Mouse (Mus musculus): ENCODE measurements around the gene Trpv2. TPM values are rescaled to one million over a fixed set of nuclear protein-coding genes. Genes with fewer than 3 reads are reported as not detected.

Gene Trpv2
- total RNA-seq, 2 experiments from 2014 or later = 3.0 to 3.2 TPM

GRCm38 (mm10) chr11:62558961-62559646 is 15.2 kb upstream of the Trpv2 start:
- DNase-seq = peak; percentile 46

DNA sequence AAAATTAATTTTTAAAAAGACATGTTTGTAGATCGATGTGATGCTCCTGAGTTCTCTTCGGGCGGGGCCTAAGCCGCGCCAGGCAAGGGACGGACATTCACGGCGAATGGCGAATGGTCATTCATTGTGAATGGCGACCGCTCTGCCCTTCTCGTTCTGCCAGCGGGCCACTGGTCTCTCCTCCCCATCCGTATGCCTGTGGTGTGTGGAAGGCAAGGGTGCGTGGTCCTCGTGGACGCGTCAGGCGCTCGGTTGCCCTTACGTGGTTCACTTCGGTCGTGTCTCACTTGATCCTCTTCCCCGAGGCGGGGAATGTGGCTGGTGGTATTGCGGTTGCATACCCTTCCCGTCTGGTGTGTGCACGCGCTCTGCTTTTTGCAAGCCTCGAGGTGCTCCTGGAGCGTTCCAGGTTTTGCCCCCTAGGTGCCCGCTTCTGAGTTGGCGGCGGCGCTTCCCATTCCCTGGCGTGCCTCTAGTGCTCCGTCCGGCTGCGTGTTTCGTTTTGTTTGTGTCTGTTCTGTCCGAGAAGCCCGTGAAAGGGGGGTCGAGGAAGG is 13.7 kb upstream of the Trpv2 start:
- no peak for DNase-seq

- no peak for DNase-seq
Measured at GRCm38 (mm10) chr11:62563590-62563989, 10.7 kb upstream of the Trpv2 start.

GRCm38 (mm10) chr11:62565747-62566146 is 8.5 kb upstream of the Trpv2 start:
- no peak for DNase-seq

DNA sequence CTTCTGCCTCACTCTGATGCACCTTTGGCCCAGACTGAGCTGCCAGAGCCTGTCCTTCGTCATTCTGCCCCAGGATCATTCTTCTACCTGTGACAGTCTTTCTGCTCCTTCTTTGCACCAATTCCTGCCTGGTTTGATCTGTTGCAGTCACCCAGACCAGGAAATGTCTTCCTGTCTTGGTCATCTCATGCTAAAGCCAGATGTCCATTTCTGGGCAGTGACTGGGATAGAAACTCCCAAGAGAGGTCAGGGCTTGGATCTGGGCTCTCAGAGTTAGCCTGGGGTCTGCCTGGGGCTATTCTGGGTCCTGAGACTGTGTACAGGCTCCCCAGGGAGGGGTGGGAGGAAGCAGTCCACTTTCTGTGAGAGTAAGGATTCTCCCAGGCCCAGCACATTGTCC is 8.1 kb upstream of the Trpv2 start:
- DNase-seq = no peak

- no peak for DNase-seq
Measured at GRCm38 (mm10) chr11:62568300-62568699, 6.0 kb upstream of the Trpv2 start.

DNA sequence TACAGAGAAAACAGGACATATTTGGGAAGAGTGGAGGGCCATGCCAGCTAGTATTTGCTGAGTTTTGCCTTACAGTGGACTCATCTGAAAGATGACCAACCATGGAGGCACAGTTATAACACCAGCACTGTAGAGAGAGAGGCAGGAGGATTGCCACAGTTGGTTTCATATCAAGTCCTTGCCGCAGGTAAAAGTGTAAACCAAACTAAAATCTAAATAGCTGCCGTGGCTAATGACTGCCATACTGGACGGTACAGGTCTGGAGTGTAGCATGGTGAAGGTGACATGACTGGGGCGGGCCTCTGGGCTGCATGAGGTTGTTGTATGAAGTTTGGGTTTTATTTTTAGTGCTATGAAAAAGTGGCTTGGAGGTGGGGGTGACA is 408 bp downstream of the Trpv2 start:
- no peak for DNase-seq

GRCm38 (mm10) chr11:62575297-62575658 is 992 bp downstream of the Trpv2 start:
- peak; percentile 93 for DNase-seq

GRCm38 (mm10) chr11:62575659-62576438 is 1.6 kb downstream of the Trpv2 start:
- DNase-seq = peak; percentile 47

- no peak for DNase-seq
Measured at GRCm38 (mm10) chr11:62576530-62577152, 2.4 kb downstream of the Trpv2 start.

GRCm38 (mm10) chr11:62583031-62583430 is 8.7 kb downstream of the Trpv2 start:
- no peak for DNase-seq

DNA sequence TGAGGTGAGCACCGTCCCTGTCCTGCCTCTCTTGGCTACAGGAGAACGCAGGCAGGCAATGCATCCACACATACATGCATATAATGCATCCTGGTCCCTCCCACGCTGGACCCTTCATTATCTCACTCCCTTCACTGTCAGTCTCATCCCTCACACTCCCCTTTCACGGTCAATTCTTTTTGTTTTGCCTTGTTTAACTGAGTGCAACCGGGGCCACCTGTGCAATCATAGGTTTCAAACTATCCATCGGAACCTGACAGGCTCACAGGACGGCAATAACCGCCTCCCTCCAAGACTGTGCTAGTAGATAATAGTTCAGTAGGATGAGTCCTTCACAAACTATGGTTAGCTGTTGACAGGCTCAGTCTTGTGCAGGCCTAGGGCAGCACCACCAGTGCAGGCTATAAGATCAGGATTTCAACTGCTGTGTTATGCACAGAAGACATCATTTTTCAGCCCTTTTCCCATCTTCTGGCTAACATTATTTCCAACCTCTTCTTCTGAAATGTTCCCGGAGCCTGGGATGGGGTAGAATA is 10.5 kb downstream of the Trpv2 start:
- no peak for DNase-seq

GRCm38 (mm10) chr11:62587034-62587433 is 12.7 kb downstream of the Trpv2 start:
- DNase-seq = no peak

DNA sequence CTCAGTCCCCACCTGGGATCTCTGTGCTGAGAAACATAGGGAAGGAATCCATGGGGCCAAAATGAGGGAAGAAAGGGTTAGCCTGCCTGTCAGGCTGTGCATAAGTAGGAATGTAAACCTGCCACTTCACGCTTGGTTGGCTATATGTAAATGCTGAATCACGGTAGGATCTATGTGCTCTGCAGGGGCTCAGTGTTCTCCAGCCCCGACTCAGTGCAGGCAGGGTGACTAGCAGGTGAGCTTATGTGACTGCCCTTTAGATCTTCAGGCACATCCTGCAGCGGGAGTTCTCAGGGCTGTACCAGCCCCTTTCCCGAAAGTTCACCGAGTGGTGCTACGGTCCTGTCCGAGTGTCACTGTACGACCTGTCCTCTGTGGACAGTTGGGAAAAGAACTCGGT is 15.1 kb downstream of the Trpv2 start:
- DNase-seq = no peak

DNA sequence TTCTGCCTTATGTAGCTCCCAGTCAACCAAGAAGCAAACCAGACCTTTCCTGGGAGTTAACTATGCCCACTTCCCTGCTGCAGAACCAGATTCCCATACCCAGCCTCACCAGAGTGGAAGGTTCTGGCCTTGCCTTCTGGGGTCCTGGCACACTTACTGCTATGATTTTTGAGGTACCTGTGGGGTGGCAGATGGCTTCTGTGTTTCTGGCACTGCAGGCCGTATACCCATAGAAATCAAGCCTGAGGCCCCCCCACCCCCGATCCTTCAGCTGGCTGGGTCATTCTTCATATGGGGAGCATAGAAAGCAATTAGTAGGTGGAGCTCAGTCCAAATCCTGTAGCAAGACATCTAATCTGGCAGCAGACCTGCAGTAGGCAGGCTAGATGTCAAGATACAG is 16.7 kb downstream of the Trpv2 start:
- no peak for DNase-seq

- DNase-seq = no peak
Measured at GRCm38 (mm10) chr11:62591904-62592575, 17.8 kb downstream of the Trpv2 start.

DNA sequence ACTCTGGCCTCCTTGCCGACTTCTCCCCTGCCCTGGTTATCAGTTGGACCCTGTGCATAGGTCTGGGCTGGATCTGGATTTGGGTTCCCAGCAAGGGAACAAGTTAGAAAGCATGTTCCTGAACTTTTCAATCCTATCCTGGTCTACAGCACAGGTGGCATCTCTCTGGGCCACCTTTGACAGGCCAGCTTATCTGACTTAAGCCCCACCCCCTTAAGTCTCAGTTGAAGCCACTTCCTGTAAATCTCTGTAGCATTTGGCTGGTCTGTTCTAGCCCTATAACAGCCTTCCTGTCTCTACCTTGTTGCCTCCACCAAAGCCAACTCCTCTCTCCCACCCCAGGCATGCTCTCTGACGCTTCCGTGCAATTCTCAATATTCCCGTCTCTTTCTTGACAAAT is 24.3 kb downstream of the Trpv2 start:
- DNase-seq = no peak

- no peak for DNase-seq
Measured at GRCm38 (mm10) chr11:62601732-62602618, 27.7 kb downstream of the Trpv2 start.

DNA sequence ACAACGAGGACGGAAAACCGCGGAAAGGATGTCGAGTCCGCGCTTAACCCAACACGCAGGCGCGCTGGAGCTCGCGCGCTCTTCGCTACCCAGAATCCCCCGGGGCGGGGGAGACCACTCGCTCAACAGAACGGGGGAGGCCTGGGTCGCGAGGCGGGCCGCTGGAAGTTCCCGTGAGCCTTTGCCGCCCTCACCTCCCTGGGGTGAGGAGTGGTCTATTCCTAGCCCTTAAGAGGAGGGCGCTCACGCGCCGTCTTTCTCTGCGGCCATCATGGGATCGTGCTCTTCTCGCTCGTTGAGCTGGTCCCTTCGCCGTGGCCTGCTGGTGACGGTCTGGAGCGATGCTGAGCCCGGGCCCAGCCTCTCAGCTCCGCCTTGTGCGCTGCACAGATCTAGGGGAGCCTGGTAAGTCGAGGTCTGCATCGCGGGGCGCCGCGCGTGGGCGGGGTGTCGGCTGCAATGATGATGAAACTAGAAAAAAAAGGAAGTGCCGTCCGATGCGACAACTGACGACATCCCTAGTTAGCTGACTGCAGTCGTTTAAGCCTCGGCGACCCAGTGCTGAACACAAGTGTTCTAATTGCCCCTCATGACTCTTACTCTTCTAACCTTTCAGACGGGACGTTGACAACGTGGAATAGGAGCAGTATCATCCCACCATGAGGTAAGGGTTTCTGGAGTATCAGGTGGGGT is 28.5 kb downstream of the Trpv2 start:
- DNase-seq = peak; percentile 97

- peak; percentile 29 for DNase-seq
Measured at GRCm38 (mm10) chr11:62603312-62604056, 29.2 kb downstream of the Trpv2 start.
